ENCODE assay signal across 8 mouse cellular contexts in the genomic region with DNA sequence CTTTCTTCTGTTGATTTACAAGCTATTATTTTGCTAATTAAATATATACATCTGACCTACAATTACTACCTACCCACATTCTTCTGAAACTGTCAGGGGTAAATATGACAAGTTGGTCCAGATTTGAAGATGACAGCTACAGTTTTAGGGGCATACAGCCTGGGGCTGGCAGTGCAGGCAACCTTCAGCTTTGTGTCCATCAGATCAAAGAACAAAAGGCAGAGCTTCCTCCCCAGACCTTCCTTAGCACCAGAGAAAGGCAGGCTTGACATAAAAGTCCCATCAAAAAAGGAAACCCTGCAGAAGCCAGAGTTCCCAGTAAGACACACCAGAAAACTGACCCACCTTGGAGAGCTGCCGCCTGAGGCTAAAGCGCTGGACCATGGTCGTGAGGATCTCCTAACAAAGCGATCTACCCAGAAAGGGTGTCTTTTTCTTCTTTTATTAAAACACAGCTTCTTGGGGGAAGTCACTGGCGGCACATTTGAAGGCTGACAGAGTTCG.
DNase-seq lines count a peak whose midpoint lies in the region; ATAC-seq and TF ChIP-seq lines count a peak whose summit lies in the region.

No protein-coding gene starts in this region.

- H3ac ChIP-seq in C2C12 (ENCODE audit: control insufficient read depth, insufficient read length, low read depth): peak overlapping the region; percentile 45

- peaks cover 10% of the 10 kb centered on the region for H3K79me3 ChIP-seq in C2C12 (ENCODE audit: low read depth)

- WGBS in forebrain, embryonic 14.5 days: 7% methylated on average over 6 of the region's 6 CpGs
- WGBS in liver, embryonic 15.5 days (ENCODE audit: insufficient replicate concordance): 12% methylated on average over 6 of the region's 6 CpGs

- peaks cover 12% of the 10 kb centered on the region; the same call in 1 of the 2 replicates for H3K4me1 ChIP-seq in forebrain, embryonic 14.5 days (ENCODE audit: control insufficient read depth, insufficient read depth, low read length)
- peaks cover 13% of the 10 kb centered on the region for H3K4me1 ChIP-seq in liver, embryonic 15.5 days (replicated peaks)

- peak overlapping the region; percentile 87 for H3K27ac ChIP-seq in forebrain, embryonic 14.5 days (ENCODE audit: low read depth, low read length)
- no peak overlapping the region for H3K27ac ChIP-seq in liver, embryonic 15.5 days (replicated peaks)

- intact Hi-C loops in gastrocnemius, postnatal 36 days (cut with DNase I): no loop called here

- peak overlapping the region; percentile 40 for H3K4me3 ChIP-seq in C2C12 (ENCODE audit: insufficient read depth, poor library complexity, severe bottlenecking)
- peak overlapping the region; percentile 65 for H3K4me3 ChIP-seq in forebrain, embryonic 14.5 days (ENCODE audit: low read depth, low read length)
- H3K4me3 ChIP-seq in liver, embryonic 15.5 days (replicated peaks): peak overlapping the region; percentile 53

- peak; percentile 4 for DNase-seq in gastrocnemius, postnatal 10 days
- no peak for DNase-seq in gastrocnemius, postnatal 25 days
- no peak for DNase-seq in forebrain, embryonic 14.5 days (ENCODE audit: low spot score)
- DNase-seq in adrenal gland, adult (ENCODE audit: inconsistent age in 2 of 2, low spot score in 1 of 2): no peak
- no peak for DNase-seq in left cerebral cortex, adult 18-20 months (ENCODE audit: low spot score in 2 of 2)
- DNase-seq in gastrocnemius, postnatal 36 days: no peak

- H3K9ac ChIP-seq in forebrain, embryonic 14.5 days (ENCODE audit: low read length): peak overlapping the region; percentile 84
- H3K9ac ChIP-seq in liver, embryonic 15.5 days: peak overlapping the region; percentile 31; the same call in 1 of the 2 replicates

- no peaks in the 10 kb centered on the region for H3K36me3 ChIP-seq in C2C12 (ENCODE audit: control insufficient read depth, insufficient read depth)
- no peaks in the 10 kb centered on the region for H3K36me3 ChIP-seq in forebrain, embryonic 14.5 days (ENCODE audit: control insufficient read depth, insufficient read depth, low read length)
- no peaks in the 10 kb centered on the region for H3K36me3 ChIP-seq in liver, embryonic 15.5 days (replicated peaks)

- no peaks in the 10 kb centered on the region for H3K9me3 ChIP-seq in forebrain, embryonic 14.5 days (replicated peaks; ENCODE audit: control insufficient read depth, low read length)
- H3K9me3 ChIP-seq in liver, embryonic 15.5 days (replicated peaks): no peaks in the 10 kb centered on the region

- H3K27me3 ChIP-seq in C2C12 (ENCODE audit: control insufficient read depth, insufficient read depth, insufficient read length): no peaks in the 10 kb centered on the region
- H3K27me3 ChIP-seq in forebrain, embryonic 14.5 days (replicated peaks; ENCODE audit: control insufficient read depth, insufficient read depth, low read length): no peaks in the 10 kb centered on the region
- peaks cover 6% of the 10 kb centered on the region; the same call in 1 of the 2 replicates for H3K27me3 ChIP-seq in liver, embryonic 15.5 days

- peak overlapping the region; percentile 75 for H3K4me2 ChIP-seq in forebrain, embryonic 14.5 days (ENCODE audit: low read length)
- peak overlapping the region; percentile 85 for H3K4me2 ChIP-seq in liver, embryonic 15.5 days

- ATAC-seq in forebrain, embryonic 14.5 days: peak; percentile 38
- no peak for ATAC-seq in liver, embryonic 15.5 days (ENCODE audit: insufficient read depth)

- TF ChIP-seq CTCF in C2C12 (IDR thresholded peaks at IDR 0.05; ENCODE audit: control insufficient read depth, insufficient read depth, insufficient read length): no peak

- peaks cover 8% of the 10 kb centered on the region for H3K79me2 ChIP-seq in C2C12 (ENCODE audit: control insufficient read depth, insufficient read depth)

TF ChIP-seq in C2C12, 6 proteins besides CTCF, POLR2A, EP300 and RAD21:
- TF ChIP-seq USF1 (IDR thresholded peaks at IDR 0.05; ENCODE audit: low read depth): no peak
- TF ChIP-seq MAX (IDR thresholded peaks at IDR 0.05): no peak
- no peak for TF ChIP-seq CEBPB (IDR thresholded peaks at IDR 0.05; ENCODE audit: low read depth)
- no peak for TF ChIP-seq MYOG (IDR thresholded peaks at IDR 0.05; ENCODE audit: control insufficient read depth, extremely low read depth, insufficient read length)
- no peak for TF ChIP-seq MYOD1 (IDR thresholded peaks at IDR 0.05; ENCODE audit: control insufficient read depth, insufficient read length, low read depth)
- TF ChIP-seq FOSL1 (IDR thresholded peaks at IDR 0.05; ENCODE audit: insufficient read depth, low read length, poor library complexity, severe bottlenecking): no peak
